Comparison of ENCODE assay signal across 9 mouse cellular contexts in the genomic region with DNA sequence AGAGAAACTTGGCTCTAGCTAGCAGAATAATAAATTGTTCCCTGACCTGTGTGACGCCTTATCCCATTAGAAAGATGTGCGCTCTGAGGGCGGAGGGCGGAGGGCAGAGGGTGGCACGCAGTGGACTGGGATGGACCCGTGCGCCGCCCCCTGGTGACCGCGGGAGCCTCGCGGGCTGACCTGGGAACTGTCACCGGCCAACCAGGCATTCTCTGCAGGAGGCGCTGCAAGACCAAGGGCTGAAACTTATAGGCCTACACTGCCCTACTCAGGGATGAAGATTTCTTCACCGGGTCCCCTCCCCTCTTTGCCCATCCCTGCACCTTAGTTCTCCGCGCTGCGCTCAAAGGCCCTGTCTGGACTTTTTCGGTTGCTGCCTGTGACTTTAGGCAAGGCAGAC.
A peak's percentile ranks its signal among the peaks of the same experiment; 100 is the strongest.
DNase-seq lines count a peak whose midpoint lies in the region; ATAC-seq and TF ChIP-seq lines count a peak whose summit lies in the region.
"Had no signal": no experiment of that assay in that cellular context is flagged by ENCODE, and none has a peak within 500 bp of the region (broad histone marks: within the 10 kb centered on the region; RNA-seq: fewer than 3 reads in every experiment).

No protein-coding gene starts in this region.

- 14% methylated on average over 19 of the region's 19 CpGs for WGBS in forebrain, embryonic 13.5 days
- WGBS in forebrain, embryonic 12.5 days: 6% methylated on average over 19 of the region's 19 CpGs
- 11% methylated on average over 19 of the region's 19 CpGs for WGBS in kidney, postnatal 0 days
- 12% methylated on average over 19 of the region's 19 CpGs for WGBS in neural tube, embryonic 15.5 days

- H3K4me2 ChIP-seq in forebrain, embryonic 13.5 days: no peak overlapping the region
- H3K4me2 ChIP-seq in forebrain, embryonic 12.5 days: no peak overlapping the region
- H3K4me2 ChIP-seq in kidney, postnatal 0 days (ENCODE audit: low read length): 0 out of 2 replicates have a peak overlapping the region, but pooled peaks have one; percentile 3
- H3K4me2 ChIP-seq in neural tube, embryonic 15.5 days: peak overlapping the region; percentile 8; the same call in 1 of the 2 replicates

- no peak overlapping the region for H3K27ac ChIP-seq in forebrain, embryonic 13.5 days
- H3K27ac ChIP-seq in forebrain, embryonic 12.5 days: no peak overlapping the region
- no peak overlapping the region for H3K27ac ChIP-seq in kidney, postnatal 0 days
- H3K27ac ChIP-seq in neural tube, embryonic 15.5 days (replicated peaks): no peak overlapping the region

- ATAC-seq in forebrain, embryonic 13.5 days: peak; percentile 48; the same call in 1 of the 2 replicates
- no peak for ATAC-seq in forebrain, embryonic 12.5 days (ENCODE audit: low FRiP score)
- ATAC-seq in kidney, postnatal 0 days (replicated peaks; ENCODE audit: low FRiP score, low read depth): 0 out of 2 replicates have a peak, but pooled peaks have one; percentile 36
- ATAC-seq in neural tube, embryonic 15.5 days (ENCODE audit: low FRiP score): peak; percentile 73; the same call in 1 of the 2 replicates

- TF ChIP-seq CTCF in kidney, postnatal 0 days (IDR thresholded peaks at IDR 0.05; ENCODE audit: low read depth): peak; percentile 60

- peak; percentile 4 for DNase-seq in lung, postnatal 36 days
- DNase-seq in lung, postnatal 25 days (ENCODE audit: low spot score): no peak
- peak; percentile 16 for DNase-seq in kidney, postnatal 0 days (ENCODE audit: low spot score)
- no peak for DNase-seq in urinary bladder, postnatal 4 days (ENCODE audit: low spot score in 2 of 2)
- DNase-seq in right cerebral cortex, adult 2 months (ENCODE audit: low spot score in 2 of 2): no peak

- peaks cover 45% of the 10 kb centered on the region for H3K27me3 ChIP-seq in forebrain, embryonic 13.5 days
- peaks cover 67% of the 10 kb centered on the region for H3K27me3 ChIP-seq in forebrain, embryonic 12.5 days
- no peaks in the 10 kb centered on the region for H3K27me3 ChIP-seq in kidney, postnatal 0 days (ENCODE audit: insufficient read depth, low read length)
- peaks cover 8% of the 10 kb centered on the region for H3K27me3 ChIP-seq in neural tube, embryonic 15.5 days (replicated peaks)

- peaks cover 12% of the 10 kb centered on the region for H3K4me1 ChIP-seq in forebrain, embryonic 13.5 days
- H3K4me1 ChIP-seq in forebrain, embryonic 12.5 days: peaks cover 35% of the 10 kb centered on the region
- no peaks in the 10 kb centered on the region for H3K4me1 ChIP-seq in kidney, postnatal 0 days (replicated peaks; ENCODE audit: insufficient read depth, low read length)
- H3K4me1 ChIP-seq in neural tube, embryonic 15.5 days: peaks cover 11% of the 10 kb centered on the region

- no peaks in the 10 kb centered on the region for H3K36me3 ChIP-seq in forebrain, embryonic 13.5 days (ENCODE audit: poor library complexity, severe bottlenecking)
- H3K36me3 ChIP-seq in forebrain, embryonic 12.5 days (replicated peaks): no peaks in the 10 kb centered on the region
- H3K36me3 ChIP-seq in kidney, postnatal 0 days (ENCODE audit: insufficient read depth, low read length): no peaks in the 10 kb centered on the region
- no peaks in the 10 kb centered on the region for H3K36me3 ChIP-seq in neural tube, embryonic 15.5 days

- H3K9ac ChIP-seq in forebrain, embryonic 13.5 days: no peak overlapping the region
- H3K9ac ChIP-seq in forebrain, embryonic 12.5 days: no peak overlapping the region
- H3K9ac ChIP-seq in kidney, postnatal 0 days (ENCODE audit: low read depth, low read length): no peak overlapping the region
- H3K9ac ChIP-seq in neural tube, embryonic 15.5 days (replicated peaks): no peak overlapping the region

- peaks cover 6% of the 10 kb centered on the region; the same call in 1 of the 2 replicates for H3K9me3 ChIP-seq in forebrain, embryonic 13.5 days (replicated peaks)
- H3K9me3 ChIP-seq in forebrain, embryonic 12.5 days: no peaks in the 10 kb centered on the region
- H3K9me3 ChIP-seq in kidney, postnatal 0 days (replicated peaks; ENCODE audit: low read length): no peaks in the 10 kb centered on the region
- H3K9me3 ChIP-seq in neural tube, embryonic 15.5 days (replicated peaks): no peaks in the 10 kb centered on the region

- no peak overlapping the region for H3K4me3 ChIP-seq in forebrain, embryonic 13.5 days
- no peak overlapping the region for H3K4me3 ChIP-seq in forebrain, embryonic 12.5 days (replicated peaks)
- H3K4me3 ChIP-seq in kidney, postnatal 0 days (replicated peaks; ENCODE audit: low read depth, low read length): no peak overlapping the region
- no peak overlapping the region for H3K4me3 ChIP-seq in neural tube, embryonic 15.5 days (replicated peaks)
- H3K4me3 ChIP-seq: myocyte had no signal

Comparison
In these comparisons a context has a peak if more than half of its experiments do, and no peak if none do; other contexts are left out.
1. DNase-seq: peak in lung, postnatal 36 days (single experiment) and kidney, postnatal 0 days (single experiment); none in lung, postnatal 25 days (single experiment), urinary bladder, postnatal 4 days (0 of 2) and right cerebral cortex, adult 2 months (0 of 2).
2. H3K4me2 ChIP-seq: peak in kidney, postnatal 0 days (single experiment) and neural tube, embryonic 15.5 days (single experiment); none in forebrain, embryonic 13.5 days (single experiment) and forebrain, embryonic 12.5 days (single experiment).